Mouse (Mus musculus) hindbrain, embryonic 12.5 days (tissue): ENCODE results near the gene Exoc3l. TPM values are rescaled to one million over a fixed set of nuclear protein-coding genes. Genes with fewer than 3 reads are reported as not detected.
"Not testable (repeated sequence)": the region's sequence is repeated elsewhere in the genome, so short reads cannot be mapped to it uniquely, and the experiment has no call there.

ENCODE experiments used
- ATAC-seq: fragments of 200-750 bp; cut with Nextera tagmentation; 2 replicates; pipeline ENCODE4 v1.8.0; 2017; ENCODE audit warnings: moderate TSS enrichment; ENCODE audit not compliant: low FRiP score
- H3K27ac ChIP-seq: fragments of 300-500 bp; sonication (generic); 2 replicates; pipeline ENCODE4 v1.5.1; 2016; ENCODE audit warnings: mild to moderate bottlenecking
- H3K27me3 ChIP-seq: fragments of 300-500 bp; sonication (generic); 2 replicates; pipeline ENCODE4 v1.6.1; 2016; ENCODE audit warnings: mild to moderate bottlenecking
- H3K36me3 ChIP-seq: fragments of 300-500 bp; sonication (generic); 2 replicates; pipeline ENCODE4 v1.6.1; 2016; ENCODE audit warnings: mild to moderate bottlenecking
- H3K4me1 ChIP-seq: fragments of 300-500 bp; sonication (generic); 2 replicates; pipeline ENCODE4 v1.6.1; 2016
- H3K4me2 ChIP-seq: fragments of 300-500 bp; sonication (generic); replicated peaks from 2 replicates; pipeline ENCODE4 v1.6.1; 2016; ENCODE audit warnings: mild to moderate bottlenecking
- H3K4me3 ChIP-seq: fragments of 300-500 bp; sonication (generic); 2 replicates; pipeline ENCODE4 v1.5.1; 2016; ENCODE audit warnings: mild to moderate bottlenecking
- H3K9ac ChIP-seq: fragments of 300-500 bp; sonication (generic); 2 replicates; pipeline ENCODE4 v1.6.1; 2016; ENCODE audit warnings: mild to moderate bottlenecking, moderate library complexity
- H3K9me3 ChIP-seq: fragments of 300-500 bp; sonication (generic); replicated peaks from 2 replicates; pipeline ENCODE4 v1.6.1; 2016; ENCODE audit warnings: mild to moderate bottlenecking
- WGBS: fragments of 180-500 bp; shearing (Covaris S2); methylation state at CpG from one replicate; pipeline ENCODE4 v1.1.7; 2016; 5-methylcytosine and 5-hydroxymethylcytosine counted together
- polyA plus RNA-seq: library from polyadenylated mRNA; unstranded; fragments of >200 nt; fragmentation: Nextera tagmentation; extraction: Ambion mirVana; gene quantifications from 2 replicates; pipeline ENCODE4 v1.2.1, GENCODE M21; 2016

Gene Exoc3l
- polyA plus RNA-seq, 1 experiment from 2014 or later: 12.7 TPM

GRCm38 (mm10) chr8:105297511-105298192, 1.8 kb upstream of the Exoc3l start, which contains the start of gene E2f4:
E2f4 (plus strand) TSS chr8:105297663.
- Histone ChIP-seq H3K9ac (peak within 1 kb of the TSS; percentile 96), H3K9me3 (no peaks in the 10 kb centered on the region), H3K27me3 (peaks cover 18% of the 10 kb centered on the region), H3K4me3 (peak within 1 kb of the TSS; percentile 97), H3K4me1 (peaks cover 18% of the 10 kb centered on the region), H3K4me2 (peak within 1 kb of the TSS; percentile 99), H3K36me3 (peaks cover 30% of the 10 kb centered on the region), H3K27ac (peak within 1 kb of the TSS; percentile 53; the same call in 1 of the 2 replicates)
- ATAC-seq: peak; percentile 89
- WGBS: under 1% methylated on average over 57 of the region's 58 CpGs

- 76% methylated on average over 11 of the region's 11 CpGs for WGBS
- Histone ChIP-seq H3K4me3 (no peak overlapping the region), H3K9me3 (no peaks in the 10 kb centered on the region), H3K27ac (no peak overlapping the region), H3K36me3 (peaks cover 10% of the 10 kb centered on the region), H3K27me3 (peaks cover 29% of the 10 kb centered on the region), H3K4me2 (no peak overlapping the region), H3K4me1 (peaks cover 25% of the 10 kb centered on the region), H3K9ac (no peak overlapping the region)
- ATAC-seq: no peak
These were observed 645 bp downstream of the Exoc3l start for GRCm38 (mm10) chr8:105295256-105295655.

GRCm38 (mm10) chr8:105294776-105295175, 1.1 kb downstream of the Exoc3l start:
- WGBS: 71% methylated on average over 9 of the region's 9 CpGs
- no peak overlapping the region for H3K4me2 ChIP-seq

GRCm38 (mm10) chr8:105293405-105293804, 2.5 kb downstream of the Exoc3l start:
- no peak overlapping the region for H3K27ac ChIP-seq
- H3K4me1 ChIP-seq: peaks cover 29% of the 10 kb centered on the region
- no peaks in the 10 kb centered on the region for H3K9me3 ChIP-seq
- no peak overlapping the region for H3K4me3 ChIP-seq
- H3K36me3 ChIP-seq: no peaks in the 10 kb centered on the region
- no peak overlapping the region for H3K9ac ChIP-seq
- no peak overlapping the region for H3K4me2 ChIP-seq
- WGBS: 67% methylated on average over 19 of the region's 19 CpGs
- ATAC-seq: no peak
- H3K27me3 ChIP-seq: peaks cover 34% of the 10 kb centered on the region

More at GRCm38 (mm10) chr8:105294776-105295175, 1.1 kb downstream of the Exoc3l start:
- H3K4me3 ChIP-seq: no peak overlapping the region
- peaks cover 5% of the 10 kb centered on the region for H3K36me3 ChIP-seq
- H3K27me3 ChIP-seq: peaks cover 33% of the 10 kb centered on the region
- peaks cover 30% of the 10 kb centered on the region for H3K4me1 ChIP-seq
- H3K27ac ChIP-seq: no peak overlapping the region
- H3K9me3 ChIP-seq: no peaks in the 10 kb centered on the region
- ATAC-seq: no peak
- no peak overlapping the region for H3K9ac ChIP-seq

GRCm38 (mm10) chr8:105292471-105292870, 3.4 kb downstream of the Exoc3l start:
- Histone ChIP-seq H3K27me3 (peaks cover 34% of the 10 kb centered on the region), H3K9me3 (no peaks in the 10 kb centered on the region), H3K36me3 (no peaks in the 10 kb centered on the region), H3K4me1 (peaks cover 32% of the 10 kb centered on the region), H3K27ac (no peak overlapping the region), H3K4me3 (no peak overlapping the region), H3K4me2 (no peak overlapping the region), H3K9ac (no peak overlapping the region)
- ATAC-seq: no peak
- 79% methylated on average over 7 of the region's 7 CpGs for WGBS

- H3K4me3 ChIP-seq, H3K4me2 ChIP-seq, H3K9me3 ChIP-seq, ATAC-seq, H3K36me3 ChIP-seq, H3K27ac ChIP-seq, H3K9ac ChIP-seq: not testable (repeated sequence)
- 71% methylated on average over 3 of the region's 3 CpGs for WGBS
- Histone ChIP-seq H3K4me1 (peaks cover 35% of the 10 kb centered on the region), H3K27me3 (peaks cover 34% of the 10 kb centered on the region)
These were observed 4.1 kb downstream of the Exoc3l start for GRCm38 (mm10) chr8:105291802-105292201.

- not testable (repeated sequence) for H3K4me2 ChIP-seq, ATAC-seq, H3K36me3 ChIP-seq, H3K27ac ChIP-seq, H3K9me3 ChIP-seq, H3K4me3 ChIP-seq, H3K9ac ChIP-seq
- WGBS: 87% methylated on average over 8 of the region's 8 CpGs
- H3K27me3 ChIP-seq: peaks cover 34% of the 10 kb centered on the region
- H3K4me1 ChIP-seq: peaks cover 38% of the 10 kb centered on the region
These were observed 4.5 kb downstream of the Exoc3l start for GRCm38 (mm10) chr8:105291364-105291763.

- ATAC-seq: no peak
- peaks cover 43% of the 10 kb centered on the region for H3K4me1 ChIP-seq
- no peaks in the 10 kb centered on the region for H3K9me3 ChIP-seq
- WGBS: 8% methylated on average over 31 of the region's 31 CpGs
- 0 out of 2 replicates have a peak overlapping the region, but pooled peaks have one; percentile 60 for H3K9ac ChIP-seq
- peak overlapping the region; percentile 81 for H3K4me2 ChIP-seq
- H3K27me3 ChIP-seq: peaks cover 34% of the 10 kb centered on the region
- H3K4me3 ChIP-seq: peak overlapping the region; percentile 48
- H3K36me3 ChIP-seq: no peaks in the 10 kb centered on the region
- H3K27ac ChIP-seq: no peak overlapping the region
These were observed 5.2 kb downstream of the Exoc3l start for GRCm38 (mm10) chr8:105290554-105291314.

- Histone ChIP-seq H3K27ac (peak within 1 kb of the TSS; percentile 92), H3K9ac (peak within 1 kb of the TSS; percentile 60), H3K9me3 (no peaks in the 10 kb centered on the region), H3K27me3 (peaks cover 32% of the 10 kb centered on the region), H3K36me3 (peaks cover 7% of the 10 kb centered on the region), H3K4me1 (peaks cover 50% of the 10 kb centered on the region), H3K4me2 (peak within 1 kb of the TSS; percentile 81), H3K4me3 (peak within 1 kb of the TSS; percentile 48)
- 3% methylated on average over 39 of the region's 43 CpGs for WGBS
- peak; percentile 20 for ATAC-seq
These were observed 6.0 kb downstream of the Exoc3l start, which contains the start of gene 4931428F04Rik for GRCm38 (mm10) chr8:105289805-105290460. 4931428F04Rik (minus strand) TSS chr8:105289864.

GRCm38 (mm10) chr8:105288958-105289732, 6.8 kb downstream of the Exoc3l start:
- peaks cover 31% of the 10 kb centered on the region for H3K27me3 ChIP-seq
- WGBS: under 1% methylated on average over 53 of the region's 53 CpGs
- H3K4me3 ChIP-seq: peak overlapping the region; percentile 48
- H3K27ac ChIP-seq: peak overlapping the region; percentile 92
- H3K9me3 ChIP-seq: no peaks in the 10 kb centered on the region
- ATAC-seq: peak; percentile 94
- peaks cover 50% of the 10 kb centered on the region for H3K4me1 ChIP-seq
- H3K9ac ChIP-seq: peak overlapping the region; percentile 60
- H3K36me3 ChIP-seq: peaks cover 13% of the 10 kb centered on the region
- peak overlapping the region; percentile 81 for H3K4me2 ChIP-seq

- Histone ChIP-seq H3K4me1 (peaks cover 50% of the 10 kb centered on the region), H3K9me3 (no peaks in the 10 kb centered on the region), H3K4me3 (peak overlapping the region; percentile 48), H3K4me2 (peak overlapping the region; percentile 81), H3K36me3 (peaks cover 19% of the 10 kb centered on the region), H3K27me3 (peaks cover 26% of the 10 kb centered on the region), H3K9ac (peak overlapping the region; percentile 60), H3K27ac (no peak overlapping the region)
- no peak for ATAC-seq
- WGBS: 81% methylated on average over 5 of the region's 5 CpGs
These were observed 7.7 kb downstream of the Exoc3l start for GRCm38 (mm10) chr8:105288231-105288630.
